ENCODE assay signal across 29 mouse cellular contexts in the genomic region with DNA sequence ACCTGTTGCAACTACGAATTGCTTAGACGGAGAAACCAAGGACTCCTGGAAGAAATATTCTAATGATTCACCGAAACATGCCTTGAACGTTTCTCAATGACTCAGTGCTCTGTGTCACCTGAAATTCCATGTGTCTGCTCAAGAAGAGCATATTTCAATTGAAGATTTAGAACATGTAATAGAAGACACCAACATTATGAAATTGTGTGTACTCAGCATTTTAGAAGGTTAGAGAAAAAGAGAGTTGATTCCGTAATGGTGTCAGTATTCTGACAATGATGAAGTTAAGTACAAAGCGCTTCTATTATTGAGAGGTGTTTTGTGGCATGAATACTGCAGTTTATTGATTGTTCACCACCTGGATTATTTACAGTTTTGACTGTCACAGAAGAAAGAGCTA.
"Had no signal": no experiment of that assay in that cellular context is flagged by ENCODE, and none has a peak within 500 bp of the region (broad histone marks: within the 10 kb centered on the region; RNA-seq: fewer than 3 reads in every experiment).

No protein-coding gene starts in this region.

- H3K27me3 ChIP-seq: limb, embryonic 12.5 days; limb, embryonic 13.5 days; limb, embryonic 15.5 days; liver, embryonic 12.5 days; liver, embryonic 13.5 days; liver, embryonic 15.5 days; lung, embryonic 15.5 days; megakaryocyte, embryonic 14.5 days; midbrain, embryonic 12.5 days; midbrain, embryonic 13.5 days; midbrain, embryonic 15.5 days; neural tube, embryonic 12.5 days had no signal

- H3K9me3 ChIP-seq: limb, embryonic 10.5 days; limb, embryonic 12.5 days; limb, embryonic 13.5 days; limb, embryonic 15.5 days; liver, embryonic 12.5 days; liver, embryonic 13.5 days; liver, embryonic 15.5 days; lung, embryonic 15.5 days; megakaryocyte, embryonic 14.5 days; midbrain, embryonic 10.5 days; midbrain, embryonic 12.5 days; midbrain, embryonic 13.5 days; midbrain, embryonic 15.5 days; neural tube, embryonic 12.5 days had no signal

- H3K36me3 ChIP-seq: limb, embryonic 10.5 days; limb, embryonic 12.5 days; limb, embryonic 13.5 days; limb, embryonic 15.5 days; liver, embryonic 12.5 days; liver, embryonic 13.5 days; liver, embryonic 15.5 days; lung, embryonic 15.5 days; midbrain, embryonic 10.5 days; midbrain, embryonic 12.5 days; midbrain, embryonic 13.5 days; midbrain, embryonic 15.5 days; neural tube, embryonic 12.5 days had no signal

- H3K4me3 ChIP-seq: limb, embryonic 10.5 days; limb, embryonic 12.5 days; limb, embryonic 13.5 days; limb, embryonic 15.5 days; liver, embryonic 12.5 days; liver, embryonic 13.5 days; liver, embryonic 15.5 days; lung, embryonic 15.5 days; megakaryocyte, embryonic 14.5 days; midbrain, embryonic 10.5 days; midbrain, embryonic 12.5 days; midbrain, embryonic 13.5 days; midbrain, embryonic 15.5 days; myocyte; neural tube, embryonic 12.5 days had no signal

- H3K9ac ChIP-seq: limb, embryonic 12.5 days; limb, embryonic 13.5 days; limb, embryonic 15.5 days; liver, embryonic 12.5 days; liver, embryonic 13.5 days; liver, embryonic 14.5 days; liver, embryonic 15.5 days; liver, postnatal 0 days; lung, embryonic 14.5 days; lung, embryonic 15.5 days; midbrain, embryonic 12.5 days; midbrain, embryonic 13.5 days; midbrain, embryonic 15.5 days; neural tube, embryonic 12.5 days had no signal

- H3K27ac ChIP-seq: limb, embryonic 10.5 days; limb, embryonic 12.5 days; limb, embryonic 13.5 days; limb, embryonic 15.5 days; liver, embryonic 12.5 days; liver, embryonic 13.5 days; liver, embryonic 14.5 days; liver, embryonic 15.5 days; lung, embryonic 15.5 days; macrophage; midbrain, embryonic 10.5 days; midbrain, embryonic 12.5 days; midbrain, embryonic 13.5 days; midbrain, embryonic 15.5 days; neural tube, embryonic 12.5 days had no signal

- H3K4me1 ChIP-seq: limb, embryonic 10.5 days; limb, embryonic 12.5 days; limb, embryonic 13.5 days; limb, embryonic 15.5 days; liver, embryonic 12.5 days; liver, embryonic 13.5 days; liver, embryonic 15.5 days; lung, embryonic 15.5 days; megakaryocyte, embryonic 14.5 days; midbrain, embryonic 12.5 days; midbrain, embryonic 13.5 days; midbrain, embryonic 15.5 days; neural tube, embryonic 12.5 days had no signal

- H3K4me2 ChIP-seq: limb, embryonic 12.5 days; limb, embryonic 13.5 days; limb, embryonic 15.5 days; liver, embryonic 11.5 days; liver, embryonic 12.5 days; liver, embryonic 13.5 days; liver, embryonic 15.5 days; lung, embryonic 14.5 days; lung, embryonic 15.5 days; midbrain, embryonic 11.5 days; midbrain, embryonic 12.5 days; midbrain, embryonic 13.5 days; midbrain, embryonic 15.5 days; neural tube, embryonic 12.5 days had no signal

- DNase-seq: left cerebral cortex, postnatal 4 days; liver; liver, embryonic 13.5 days; liver, postnatal 0 days; lung, adult 18-20 months; lung, adult 2 months; lung, embryonic 14.5 days; lung, postnatal 14 days; lung, postnatal 36 days; lung, postnatal 4 days; midbrain, embryonic 14.5 days had no signal
